Mouse (Mus musculus): ENCODE results near the gene Pi4kb.

Gene Pi4kb

GRCm38 (mm10) chr3:94953764-94954616 is 20.5 kb upstream of the Pi4kb start, which contains the start of gene Rfx5:
Gene Rfx5 (plus strand): TSS chr3:94954075.
- peak; percentile 98 for DNase-seq (ENCODE audit: low read depth)

GRCm38 (mm10) chr3:94958295-94958694 is 16.2 kb upstream of the Pi4kb start:
- no peak for DNase-seq (ENCODE audit: low read depth)

DNA sequence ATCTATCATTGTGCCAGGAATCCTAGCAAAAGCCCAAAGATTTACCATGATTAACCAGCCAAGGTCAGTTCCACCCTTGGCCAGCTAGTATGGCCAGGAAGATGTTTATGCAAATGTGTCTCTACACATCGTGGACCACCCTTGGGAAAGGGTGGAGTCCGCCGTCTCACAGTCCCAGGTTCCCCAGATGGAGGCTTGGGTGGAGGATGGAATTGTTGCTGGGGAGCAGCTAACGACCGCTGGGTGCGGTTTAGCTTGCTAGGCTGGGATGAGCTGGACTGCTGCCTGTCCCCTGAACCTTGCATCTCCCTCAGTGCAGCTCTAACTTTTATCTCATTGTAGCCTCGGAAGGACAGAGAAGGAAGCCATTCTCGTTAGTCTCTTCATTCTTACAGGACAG is 14.7 kb upstream of the Pi4kb start:
- no peak for DNase-seq (ENCODE audit: low read depth)

GRCm38 (mm10) chr3:94960322-94960721 is 14.2 kb upstream of the Pi4kb start:
- DNase-seq (ENCODE audit: low read depth), result no peak

GRCm38 (mm10) chr3:94964989-94965388 is 9.5 kb upstream of the Pi4kb start:
- no peak for DNase-seq (ENCODE audit: low read depth)

GRCm38 (mm10) chr3:94965878-94966277 is 8.7 kb upstream of the Pi4kb start:
- DNase-seq (ENCODE audit: low read depth), result no peak

DNA sequence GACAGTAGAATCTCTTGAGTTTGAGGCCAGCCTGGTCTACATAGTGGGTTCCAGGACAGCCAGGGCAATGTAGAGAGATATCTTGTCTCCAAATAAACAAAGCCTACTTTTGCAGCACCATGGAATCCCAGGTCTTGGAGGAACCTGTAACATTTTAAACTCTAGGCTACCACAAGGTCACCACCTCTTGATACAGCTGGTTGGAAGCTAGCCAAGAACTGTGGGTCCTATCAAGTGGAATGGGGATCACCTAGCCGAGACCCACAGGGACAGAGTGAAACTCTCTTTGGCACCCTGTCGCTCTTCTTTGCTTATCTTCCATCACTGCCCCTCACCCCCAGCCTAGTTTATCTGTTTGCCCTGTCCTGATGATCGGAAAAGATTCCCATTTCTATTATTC is 2.0 kb upstream of the Pi4kb start:
- no peak for DNase-seq (ENCODE audit: low read depth)

- no peak for DNase-seq (ENCODE audit: low read depth)
These were observed 911 bp upstream of the Pi4kb start for GRCm38 (mm10) chr3:94973620-94974019.

- no peak for DNase-seq (ENCODE audit: low read depth)
These were observed 454 bp upstream of the Pi4kb start for GRCm38 (mm10) chr3:94974026-94974527.

- DNase-seq (ENCODE audit: low read depth), result no peak
These were observed 9.8 kb downstream of the Pi4kb start for GRCm38 (mm10) chr3:94984312-94984711.

DNA sequence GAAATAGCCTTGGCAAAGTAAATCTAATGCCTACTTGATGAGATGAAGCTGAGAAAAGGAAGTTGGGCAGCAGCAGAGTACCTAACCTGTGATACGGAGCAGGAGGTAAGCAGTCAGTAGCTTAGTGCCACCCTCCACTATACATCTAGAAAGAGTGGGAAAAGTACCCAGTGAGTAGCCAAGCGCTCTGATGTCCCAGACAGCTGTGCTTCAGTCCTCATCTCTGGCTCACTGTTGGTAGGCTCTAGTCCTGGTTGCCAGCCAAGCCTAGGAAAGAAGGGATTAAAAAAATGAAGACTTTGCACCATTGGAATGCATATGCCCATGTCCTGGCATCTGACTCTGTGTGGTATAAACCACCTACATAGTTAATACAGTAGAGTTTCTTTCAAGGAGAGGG is 11.0 kb downstream of the Pi4kb start:
- DNase-seq (ENCODE audit: low read depth), result no peak

- DNase-seq (ENCODE audit: low read depth), result peak; percentile 34
These were observed 13.0 kb downstream of the Pi4kb start for GRCm38 (mm10) chr3:94987578-94987977.

DNA sequence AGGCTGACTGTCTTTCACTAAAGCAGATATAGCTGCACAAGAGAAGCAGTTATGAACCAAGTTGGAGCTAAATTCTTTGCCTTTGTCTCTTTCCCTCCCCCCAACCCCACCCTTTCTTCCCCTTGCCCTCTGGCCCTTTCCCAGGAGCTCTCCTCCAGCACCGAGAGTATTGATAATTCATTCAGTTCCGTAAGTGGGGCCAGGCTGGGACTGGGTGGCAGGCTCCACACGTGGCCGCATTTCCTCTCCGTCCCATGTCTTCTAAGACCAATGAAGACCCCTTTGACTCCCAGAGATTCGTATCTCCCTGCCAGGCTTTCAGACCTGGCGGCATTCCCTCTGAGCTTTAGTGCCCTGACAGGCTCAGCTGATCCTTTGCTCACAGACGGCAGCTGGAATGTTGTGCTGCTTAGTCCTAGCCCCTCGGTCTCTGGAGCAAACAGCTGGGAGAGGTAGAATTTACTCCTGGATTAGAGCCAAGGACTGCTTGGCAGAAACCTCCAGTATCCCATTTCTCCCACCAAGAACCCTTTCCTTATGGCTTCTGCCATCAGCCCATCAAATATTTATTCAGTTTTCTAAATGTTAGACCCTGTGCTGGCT is 14.7 kb downstream of the Pi4kb start:
- no peak for DNase-seq (ENCODE audit: low read depth)

- DNase-seq (ENCODE audit: low read depth), result peak; percentile 86
These were observed 22.4 kb downstream of the Pi4kb start for GRCm38 (mm10) chr3:94996946-94997345.

DNA sequence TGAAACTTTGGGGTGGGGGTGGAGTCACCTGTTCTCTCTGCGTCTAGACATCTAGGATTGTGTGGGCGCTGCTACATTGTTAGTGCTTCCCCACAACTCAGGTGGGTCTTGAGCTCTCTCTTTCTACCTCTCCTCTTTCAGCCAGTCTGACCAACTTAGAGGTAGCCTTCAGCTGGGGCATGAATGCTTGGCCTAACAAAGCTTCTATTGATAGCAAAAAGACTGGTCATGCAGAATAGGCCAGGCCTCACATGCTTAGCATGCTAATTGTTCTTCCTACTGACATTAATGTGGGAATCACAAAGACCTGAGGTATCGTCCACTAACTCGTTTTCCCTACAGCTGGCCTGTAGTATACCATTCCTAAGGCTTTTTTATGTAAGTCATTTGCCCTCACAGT is 28.0 kb downstream of the Pi4kb start:
- no peak for DNase-seq (ENCODE audit: low read depth)

- DNase-seq (ENCODE audit: low read depth), result no peak
These were observed 28.7 kb downstream of the Pi4kb start for GRCm38 (mm10) chr3:95003273-95003672.

GRCm38 (mm10) chr3:95005651-95006050 is 31.1 kb downstream of the Pi4kb start:
- DNase-seq (ENCODE audit: low read depth), result no peak

DNA sequence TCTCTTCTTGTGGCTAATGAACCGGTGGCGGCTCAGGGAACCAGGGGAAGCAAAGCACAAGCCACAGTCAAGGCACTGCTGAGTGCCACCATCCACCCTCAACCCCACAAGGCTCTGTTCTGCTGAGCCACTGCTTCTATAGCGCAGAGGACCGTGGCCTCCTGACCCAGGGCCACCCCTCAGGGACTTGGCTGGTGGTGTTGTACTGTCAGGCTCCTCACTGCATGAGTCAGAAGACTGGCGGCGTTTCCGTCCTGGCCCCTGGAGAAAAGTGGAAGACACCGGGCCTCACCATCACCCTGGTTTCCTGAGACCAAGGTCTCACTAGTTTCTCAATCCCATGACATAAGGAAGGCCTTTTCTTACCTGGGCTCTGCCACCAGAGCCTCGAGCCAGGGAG is 33.2 kb downstream of the Pi4kb start:
- DNase-seq (ENCODE audit: low read depth), result no peak

- no peak for DNase-seq (ENCODE audit: low read depth)
These were observed 35.9 kb downstream of the Pi4kb start for GRCm38 (mm10) chr3:95010396-95010795.

- DNase-seq (ENCODE audit: low read depth), result no peak
These were observed 38.5 kb downstream of the Pi4kb start for GRCm38 (mm10) chr3:95012982-95013381.

- DNase-seq (ENCODE audit: low read depth), result no peak
These were observed 39.3 kb downstream of the Pi4kb start for GRCm38 (mm10) chr3:95013699-95014427.

DNA sequence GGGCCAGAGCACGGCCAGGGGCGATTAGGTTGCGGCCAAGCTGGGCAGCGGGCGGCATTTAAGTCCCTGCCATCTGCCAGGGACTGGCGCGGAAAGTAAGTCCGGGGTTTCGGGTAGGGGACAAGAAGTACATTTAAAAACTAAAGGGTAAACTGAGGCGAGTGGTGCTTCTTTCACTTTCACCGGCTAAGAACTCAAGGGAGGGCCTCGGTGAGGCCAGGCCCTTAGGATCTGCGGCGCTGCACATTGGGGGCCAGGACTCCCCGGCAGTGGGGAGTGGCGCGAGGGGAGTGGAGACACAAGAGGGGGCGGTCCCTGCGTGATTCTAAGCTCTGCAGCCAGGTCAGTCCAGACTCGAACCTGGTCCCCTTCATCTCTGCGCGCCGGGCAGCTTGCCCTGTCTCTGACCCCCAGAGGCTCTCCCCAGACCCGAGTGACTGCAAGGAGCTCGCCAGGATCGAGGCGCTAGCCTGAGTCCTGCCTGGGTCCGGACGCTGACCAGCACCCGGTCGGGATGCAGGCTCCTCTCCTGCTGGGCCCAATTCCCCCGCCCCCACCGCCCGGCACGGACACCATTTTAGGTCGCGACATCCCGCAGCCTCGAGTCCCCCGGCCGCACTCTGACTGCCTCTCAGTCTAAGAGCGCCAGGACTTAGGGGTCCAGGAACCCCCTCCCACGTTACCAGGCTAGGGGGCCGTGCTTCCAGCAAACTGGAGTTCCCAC is 40.1 kb downstream of the Pi4kb start:
- DNase-seq (ENCODE audit: low read depth), result peak; percentile 22

All from c-Kit-positive CD71-negative TER-119-negative erythroid progenitor cells, embryonic 14.5 days (primary cell).